Mouse (Mus musculus): ENCODE data around the gene Cnrip1. TPM values are rescaled to one million over a fixed set of nuclear protein-coding genes. Genes with fewer than 3 reads are reported as not detected.

Cnrip1 gene
- total and polyA plus RNA-seq, 2 experiments: 1.3 to 1.5 TPM

- WGBS: 63% methylated on average over 2 of the region's 2 CpGs
- DNase-seq (ENCODE audit: extremely low read depth, low read depth, low spot score): no peak
- no peak overlapping the region for H3K4me3 ChIP-seq (ENCODE audit: insufficient read depth, low read depth, low read length)
These were observed 75.0 kb downstream of the Cnrip1 start for GRCm38 (mm10) chr11:17126418-17126817.

More at GRCm38 (mm10) chr11:17126418-17126817, 75.0 kb downstream of the Cnrip1 start:
- Histone ChIP-seq H3K27me3 (ENCODE audit: control insufficient read depth, insufficient read depth, low read length) (no peaks in the 10 kb centered on the region), H3K36me3 (ENCODE audit: control insufficient read depth, insufficient read depth, low read length) (no peaks in the 10 kb centered on the region), H3K27ac (replicated peaks; ENCODE audit: insufficient read depth, low read depth, low read length) (no peak overlapping the region), H3K9ac (ENCODE audit: low read depth, low read length) (no peak overlapping the region), H3K4me1 (ENCODE audit: control insufficient read depth, insufficient read depth, low read length) (no peaks in the 10 kb centered on the region), H3K79me2 (ENCODE audit: control insufficient read depth, insufficient read depth, low read length) (no peaks in the 10 kb centered on the region)
- TF ChIP-seq CTCF (IDR thresholded peaks at IDR 0.05; ENCODE audit: low read depth, low read length): no peak
- no peak for TF ChIP-seq POLR2A (IDR thresholded peaks at IDR 0.05; ENCODE audit: extremely low read depth, insufficient read depth, low read length)

Other genes with a start within 250 kb of the Cnrip1 start
- under 0.01 and 0.27 TPM in 2 replicates for gene Fbxo48, start 100.2 kb upstream of the Cnrip1 start, total RNA-seq (2014; rRNA removed)
- not detected in 2 replicates for gene Fbxo48, start 100.2 kb upstream of the Cnrip1 start, polyA plus RNA-seq (2012; rRNA removed)
- gene Plek, start 795 bp downstream of the Cnrip1 start, total RNA-seq (2014; rRNA removed): 2.0 and 3.2 TPM in 2 replicates
- gene Plek, start 795 bp downstream of the Cnrip1 start, polyA plus RNA-seq (2012; rRNA removed): 0.16 and 0.29 TPM in 2 replicates
- gene Ppp3r1, start 107.7 kb downstream of the Cnrip1 start, total RNA-seq (2014; rRNA removed): 21.4 and 22.8 TPM in 2 replicates
- 15.1 and 18.1 TPM in 2 replicates for gene Ppp3r1, start 107.7 kb downstream of the Cnrip1 start, polyA plus RNA-seq (2012; rRNA removed)
- gene Wdr92, start 130.5 kb downstream of the Cnrip1 start, total RNA-seq (2014; rRNA removed): 9.3 and 11.5 TPM in 2 replicates
- 4.9 and 5.5 TPM in 2 replicates for gene Wdr92, start 130.5 kb downstream of the Cnrip1 start, polyA plus RNA-seq (2012; rRNA removed)
- gene Pno1, start 160.0 kb downstream of the Cnrip1 start, total RNA-seq (2014; rRNA removed): 26.8 and 30.7 TPM in 2 replicates
- gene Pno1, start 160.0 kb downstream of the Cnrip1 start, polyA plus RNA-seq (2012; rRNA removed): 4.0 and 4.1 TPM in 2 replicates
- gene C1d, start 206.0 kb downstream of the Cnrip1 start, total RNA-seq (2014; rRNA removed): 48.3 and 53.2 TPM in 2 replicates
- 23.4 and 38.9 TPM in 2 replicates for gene C1d, start 206.0 kb downstream of the Cnrip1 start, polyA plus RNA-seq (2012; rRNA removed)

Data from liver, adult 2 months (tissue).